Mouse (Mus musculus) brain, embryonic 14.5 days (tissue): ENCODE results near the gene Thsd1.

Source experiments
- CTCF ChIP-seq: fragments of 200-500 bp; IDR thresholded peaks from 2 replicates; pipeline ENCODE4 v1.5.1; 2012; ENCODE audit warnings: inconsistent platforms, mild to moderate bottlenecking, moderate library complexity, borderline replicate concordance; ENCODE audit not compliant: insufficient read depth, insufficient read length; ENCODE audit errors: extremely low read depth
- POLR2A ChIP-seq: fragments of 200-500 bp; IDR thresholded peaks from 2 replicates; pipeline ENCODE4 v1.6.1; 2012; ENCODE audit warnings: mild to moderate bottlenecking, inconsistent platforms, borderline replicate concordance; ENCODE audit not compliant: poor library complexity, insufficient read depth, insufficient read length, severe bottlenecking; ENCODE audit errors: extremely low read depth

- TF ChIP-seq POLR2A = no peak
- no peak; the same call in 1 of the 2 replicates for TF ChIP-seq CTCF
These were observed 27.6 kb upstream of the Thsd1 start for GRCm38 (mm10) chr8:22199481-22199880.
